Mouse (Mus musculus): ENCODE data around the gene Saa2.

GRCm38 (mm10) chr7:46796779-46797178 is 45.2 kb downstream of the Saa2 start:
- TF ChIP-seq CTCF (IDR thresholded peaks at IDR 0.05), result no peak
- TF ChIP-seq EP300 (IDR thresholded peaks at IDR 0.05), result no peak

Data from lung, postnatal 0 days (tissue).